Mouse (Mus musculus) subcutaneous adipose tissue, adult 2 months (tissue): ENCODE measurements around the gene Cxcl2. TPM values are rescaled to one million over a fixed set of nuclear protein-coding genes. Genes with fewer than 3 reads are reported as not detected.

Source experiments
- polyA plus RNA-seq: library from polyadenylated mRNA; depleted of rRNA; stranded (reverse); fragments of >200 nt; gene quantifications from 2 replicates; pipeline ENCODE4 v1.2.3, GENCODE M21; 2012; ENCODE audit warnings: low replicate concordance; rRNA removed

Gene Cxcl2
- polyA plus RNA-seq, result 0.54 and 1.8 TPM in 2 replicates

GRCm38 (mm10) chr5:90903339-90904020 is at the start of gene Cxcl2:
Gene Cxcl2 (plus strand): TSS chr5:90903871.

GRCm38 (mm10) chr5:90890519-90891463 is 12.9 kb upstream of the Cxcl2 start, which contains the start of gene Cxcl1:
Gene Cxcl1 (plus strand): TSS chr5:90891241.

GRCm38 (mm10) chr5:90930971-90931851 is 27.5 kb downstream of the Cxcl2 start, which contains the start of gene Mthfd2l:
Gene Mthfd2l (plus strand): TSS chr5:90931117.

Other genes with a start within 250 kb of the Cxcl2 start
- gene Cxcl5, start 144.5 kb upstream of the Cxcl2 start, polyA plus RNA-seq, result 0.41 TPM in 1 of 2 replicates, not detected in the other
- gene Ppbp, start 135.4 kb upstream of the Cxcl2 start, polyA plus RNA-seq, result 0.93 and 1.2 TPM in 2 replicates
- 73.2 and 78.2 TPM in 2 replicates for gene Pf4, start 131.4 kb upstream of the Cxcl2 start, polyA plus RNA-seq
- gene Cxcl3, start 117.8 kb upstream of the Cxcl2 start, polyA plus RNA-seq, result 0.17 and 0.27 TPM in 2 replicates
- 8.4 TPM in 1 of 2 replicates, not detected in the other for gene Cxcl15, start 109.3 kb upstream of the Cxcl2 start, polyA plus RNA-seq
- gene Cxcl1, start 12.6 kb upstream of the Cxcl2 start, polyA plus RNA-seq, result 0.69 and 3.4 TPM in 2 replicates
- 13.4 and 38.7 TPM in 2 replicates for gene Mthfd2l, start 27.2 kb downstream of the Cxcl2 start, polyA plus RNA-seq
- 0.09 TPM in 1 of 2 replicates, not detected in the other for gene Epgn, start 123.6 kb downstream of the Cxcl2 start, polyA plus RNA-seq
- not detected in 2 replicates for gene Ereg, start 170.8 kb downstream of the Cxcl2 start, polyA plus RNA-seq
- gene Areg, start 235.7 kb downstream of the Cxcl2 start, polyA plus RNA-seq, result not detected in 2 replicates